ENCODE assay signal across 13 mouse cellular contexts in genomic region chr11:30366491-30366890, GRCm38 (mm10).
"Had no signal": no experiment of that assay in that cellular context is flagged by ENCODE, and none has a peak within 500 bp of the region (broad histone marks: within the 10 kb centered on the region; RNA-seq: fewer than 3 reads in every experiment).

No protein-coding gene starts in this region.

- H3K27ac ChIP-seq: hindbrain, embryonic 15.5 days; liver, embryonic 12.5 days; midbrain, embryonic 12.5 days; neural tube, embryonic 13.5 days; stomach, postnatal 0 days had no signal

- H3K9ac ChIP-seq: hindbrain, embryonic 15.5 days; limb, embryonic 13.5 days; liver, embryonic 12.5 days; lung, embryonic 14.5 days; midbrain, embryonic 12.5 days; neural tube, embryonic 13.5 days had no signal

- H3K36me3 ChIP-seq: hindbrain, embryonic 15.5 days; limb, embryonic 13.5 days; liver, embryonic 12.5 days; midbrain, embryonic 12.5 days; neural tube, embryonic 13.5 days had no signal

- DNase-seq: left cerebral cortex, postnatal 4 days; lung, embryonic 14.5 days; lung, postnatal 14 days; right cerebral cortex, postnatal 25 days; thymus, postnatal 4 days had no signal

- H3K4me1 ChIP-seq: hindbrain, embryonic 15.5 days; limb, embryonic 13.5 days; liver, embryonic 12.5 days; midbrain, embryonic 12.5 days; neural tube, embryonic 13.5 days had no signal

- H3K27me3 ChIP-seq: hindbrain, embryonic 15.5 days; limb, embryonic 13.5 days; liver, embryonic 12.5 days; midbrain, embryonic 12.5 days; neural tube, embryonic 13.5 days had no signal

- ATAC-seq: intestine, embryonic 16.5 days; liver, embryonic 12.5 days; midbrain, embryonic 16.5 days had no signal

- H3K4me2 ChIP-seq: hindbrain, embryonic 15.5 days; limb, embryonic 13.5 days; liver, embryonic 12.5 days; lung, embryonic 14.5 days; midbrain, embryonic 12.5 days; neural tube, embryonic 13.5 days had no signal

- H3K4me3 ChIP-seq: hindbrain, embryonic 15.5 days; limb, embryonic 13.5 days; liver, embryonic 12.5 days; midbrain, embryonic 12.5 days; neural tube, embryonic 13.5 days had no signal

- H3K9me3 ChIP-seq: hindbrain, embryonic 15.5 days; limb, embryonic 13.5 days; liver, embryonic 12.5 days; midbrain, embryonic 12.5 days; neural tube, embryonic 13.5 days had no signal
